Mouse (Mus musculus): ENCODE results near the gene Igf2.

- TF ChIP-seq CTCF (conservative IDR thresholded peaks at IDR 0.05; ENCODE audit: low read length) (no peak), POU5F1 (IDR thresholded peaks at IDR 0.05; ENCODE audit: borderline replicate concordance, low read length) (no peak)
These were observed 53.5 kb downstream of the Igf2 start for GRCm38 (mm10) chr7:142613077-142613476.

All from E14TG2a.4 (cell line).